In genomic region chr7:80732986-80733385, GRCm38 (mm10) we compare ENCODE assay signal across 22 mouse cellular contexts.
"Had no signal": no experiment of that assay in that cellular context is flagged by ENCODE, and none has a peak within 500 bp of the region (broad histone marks: within the 10 kb centered on the region; RNA-seq: fewer than 3 reads in every experiment).

No protein-coding gene starts in this region.

- H3K4me3 ChIP-seq: heart, embryonic 13.5 days; heart, embryonic 15.5 days; hindbrain, embryonic 10.5 days; hindbrain, embryonic 12.5 days; intestine, embryonic 15.5 days; layer of hippocampus, adult 2 months; left cerebral cortex, adult 2 months; limb, embryonic 13.5 days; limb, embryonic 15.5 days; liver, embryonic 12.5 days had no signal

- DNase-seq: gastrocnemius, postnatal 10 days; gastrocnemius, postnatal 25 days; heart, adult 18-20 months; heart, postnatal 14 days; heart, postnatal 36 days; kidney, adult 18-20 months; kidney, adult 8-10 months; kidney, postnatal 10 days; kidney, postnatal 25 days; kidney, postnatal 4 days had no signal

- H3K4me1 ChIP-seq: hindbrain, embryonic 10.5 days; hindbrain, embryonic 12.5 days; intestine, embryonic 15.5 days; limb, embryonic 13.5 days; limb, embryonic 15.5 days had no signal

- H3K27me3 ChIP-seq: heart, embryonic 13.5 days; heart, embryonic 15.5 days; hindbrain, embryonic 12.5 days; intestine, embryonic 15.5 days; limb, embryonic 13.5 days; limb, embryonic 15.5 days; liver, embryonic 12.5 days had no signal

- H3K27ac ChIP-seq: heart, embryonic 13.5 days; heart, embryonic 15.5 days; hindbrain, embryonic 10.5 days; hindbrain, embryonic 12.5 days; hindbrain, embryonic 14.5 days; intestine, embryonic 15.5 days; layer of hippocampus, adult 2 months; left cerebral cortex, adult 2 months; limb, embryonic 13.5 days; limb, embryonic 15.5 days; liver, embryonic 12.5 days; liver, embryonic 14.5 days had no signal

- H3K9me3 ChIP-seq: heart, embryonic 13.5 days; heart, embryonic 15.5 days; hindbrain, embryonic 10.5 days; hindbrain, embryonic 12.5 days; intestine, embryonic 15.5 days; limb, embryonic 13.5 days; limb, embryonic 15.5 days; liver, embryonic 12.5 days had no signal
